Mouse (Mus musculus): ENCODE data around the gene Rsf1. TPM values are rescaled to one million over a fixed set of nuclear protein-coding genes. Genes with fewer than 3 reads are reported as not detected.

Gene Rsf1
- polyA plus RNA-seq, 1 experiment from 2014 or later, result 19.4 TPM

DNA sequence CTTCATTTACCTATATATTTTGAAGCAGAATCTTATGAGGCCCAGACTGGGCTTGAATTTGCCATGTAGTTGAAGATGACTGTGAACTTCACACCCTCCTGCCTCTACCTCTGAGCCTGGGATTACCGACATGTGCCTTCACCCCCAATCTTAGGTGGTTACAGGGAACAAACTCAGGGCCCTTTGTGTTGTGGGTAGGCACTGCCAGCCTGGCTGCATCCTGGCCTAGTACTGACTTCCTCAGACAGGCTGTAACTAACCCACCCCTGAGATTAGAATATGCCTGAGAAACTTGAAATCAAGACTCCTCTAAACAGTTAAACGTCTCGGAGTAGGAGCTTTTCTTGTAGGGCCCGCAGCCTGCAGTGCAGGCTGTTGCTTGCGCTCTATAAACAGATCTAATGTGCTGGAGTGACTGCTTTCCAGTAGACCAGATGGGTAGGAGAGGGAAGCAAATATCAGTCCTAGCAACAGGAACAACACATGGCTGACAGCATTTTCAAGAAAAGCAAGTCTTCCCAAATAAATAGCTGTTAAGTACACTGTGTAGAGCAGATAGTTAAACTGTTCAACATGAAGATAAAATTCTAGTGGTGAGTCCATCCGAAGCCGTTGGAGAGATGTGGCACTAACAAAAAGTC is 142.7 kb downstream of the Rsf1 start:
- H3K4me2 ChIP-seq, result no peak overlapping the region

DNA sequence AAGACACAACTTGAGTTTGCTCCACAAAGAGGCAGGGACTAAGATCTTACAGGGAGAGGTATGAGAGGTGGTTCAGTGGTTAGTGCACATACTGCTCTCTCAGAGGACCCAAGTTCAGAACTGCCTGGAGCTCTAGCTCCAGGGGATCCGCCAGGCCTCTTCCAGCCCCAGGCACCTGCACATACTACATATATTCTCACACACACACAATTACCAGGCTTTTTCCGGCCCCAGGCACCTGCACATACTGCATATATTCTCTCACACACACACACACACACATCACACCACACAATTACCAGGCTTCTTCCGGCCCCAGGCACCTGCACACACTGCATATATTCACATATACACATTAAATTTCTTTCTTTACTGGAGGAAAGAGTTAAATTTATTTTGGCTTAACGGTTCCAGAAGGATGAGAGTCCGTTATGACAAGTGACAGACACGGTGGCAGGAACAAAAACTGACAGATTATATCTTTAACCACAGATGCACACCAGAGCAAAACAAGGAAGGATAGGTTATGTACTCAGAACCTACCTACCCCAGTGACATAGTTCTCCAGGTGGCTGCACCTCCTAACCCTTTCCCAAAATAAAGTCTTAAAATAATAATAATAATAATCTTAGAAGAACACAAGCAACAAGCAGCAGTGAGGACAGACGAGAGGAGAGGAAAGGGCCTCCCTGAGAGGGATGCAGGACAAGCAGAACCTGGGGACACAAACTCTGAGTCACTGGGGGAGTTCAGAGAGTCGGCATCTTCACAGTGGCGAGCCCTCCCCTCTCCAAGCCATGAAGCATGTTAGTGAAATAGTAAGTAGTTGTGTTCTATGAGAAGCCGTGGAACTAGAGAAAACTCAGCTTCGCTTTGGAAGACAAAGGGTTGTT is 144.2 kb downstream of the Rsf1 start:
- 82% methylated on average over 11 of the region's 11 CpGs for WGBS
- no peak for TF ChIP-seq CTCF (IDR thresholded peaks at IDR 0.05; ENCODE audit: low read depth)
- ATAC-seq (ENCODE audit: insufficient read depth) (no peak), DNase-seq (no peak)
- Histone ChIP-seq H3K4me3 (ENCODE audit: low read depth, low read length) (no peak overlapping the region), H3K27me3 (ENCODE audit: insufficient read depth, low read length) (no peaks in the 10 kb centered on the region), H3K4me2 (no peak overlapping the region), H3K27ac (ENCODE audit: low read depth) (no peak overlapping the region), H3K9me3 (ENCODE audit: low read depth, low read length) (no peaks in the 10 kb centered on the region), H3K4me1 (ENCODE audit: insufficient read depth) (no peaks in the 10 kb centered on the region), H3K36me3 (ENCODE audit: insufficient read depth) (peaks cover 40% of the 10 kb centered on the region), H3K9ac (no peak overlapping the region)

More for the DNA sequence above, 142.7 kb downstream of the Rsf1 start:
- H3K9me3 ChIP-seq (ENCODE audit: low read depth, low read length), result no peaks in the 10 kb centered on the region
- H3K36me3 ChIP-seq (ENCODE audit: insufficient read depth), result peaks cover 53% of the 10 kb centered on the region
- TF ChIP-seq CTCF (IDR thresholded peaks at IDR 0.05; ENCODE audit: low read depth), result no peak
- ATAC-seq (ENCODE audit: insufficient read depth) (no peak), DNase-seq (no peak)
- H3K27me3 ChIP-seq (ENCODE audit: insufficient read depth, low read length), result no peaks in the 10 kb centered on the region
- WGBS, result 84% methylated on average over 7 of the region's 7 CpGs
- H3K27ac ChIP-seq (ENCODE audit: low read depth), result no peak overlapping the region
- H3K4me1 ChIP-seq (ENCODE audit: insufficient read depth), result no peaks in the 10 kb centered on the region
- H3K4me3 ChIP-seq (ENCODE audit: low read depth, low read length), result no peak overlapping the region
- no peak overlapping the region for H3K9ac ChIP-seq

DNA sequence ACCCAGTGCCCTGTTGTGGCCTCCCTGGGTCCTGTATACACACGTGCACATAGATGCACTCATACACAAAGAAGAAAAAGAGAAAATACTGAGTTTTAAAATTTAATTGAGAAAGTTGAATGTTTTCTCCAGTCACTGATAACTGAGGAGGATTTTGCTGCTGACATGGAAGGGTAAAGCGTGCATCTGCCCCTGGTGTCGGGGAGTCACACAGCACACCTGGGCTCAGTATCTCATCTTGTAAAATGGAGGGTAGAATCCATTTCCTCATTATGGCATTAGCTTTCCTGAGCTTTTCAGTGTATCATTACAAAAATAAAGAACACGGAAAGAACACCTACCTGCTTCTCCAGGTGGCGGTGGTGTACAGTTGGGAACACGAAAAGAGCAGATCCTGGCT is 145.7 kb downstream of the Rsf1 start:
- 96% methylated on average over 6 of the region's 6 CpGs for WGBS
- Histone ChIP-seq H3K4me2 (no peak overlapping the region), H3K27me3 (ENCODE audit: insufficient read depth, low read length) (no peaks in the 10 kb centered on the region), H3K27ac (ENCODE audit: low read depth) (no peak overlapping the region), H3K9me3 (ENCODE audit: low read depth, low read length) (no peaks in the 10 kb centered on the region), H3K4me3 (ENCODE audit: low read depth, low read length) (no peak overlapping the region), H3K36me3 (ENCODE audit: insufficient read depth) (peaks cover 26% of the 10 kb centered on the region; the same call in 1 of the 2 replicates), H3K9ac (no peak overlapping the region), H3K4me1 (ENCODE audit: insufficient read depth) (no peaks in the 10 kb centered on the region)
- ATAC-seq (ENCODE audit: insufficient read depth), result no peak
- no peak for DNase-seq
- TF ChIP-seq CTCF (IDR thresholded peaks at IDR 0.05; ENCODE audit: low read depth), result no peak

DNA sequence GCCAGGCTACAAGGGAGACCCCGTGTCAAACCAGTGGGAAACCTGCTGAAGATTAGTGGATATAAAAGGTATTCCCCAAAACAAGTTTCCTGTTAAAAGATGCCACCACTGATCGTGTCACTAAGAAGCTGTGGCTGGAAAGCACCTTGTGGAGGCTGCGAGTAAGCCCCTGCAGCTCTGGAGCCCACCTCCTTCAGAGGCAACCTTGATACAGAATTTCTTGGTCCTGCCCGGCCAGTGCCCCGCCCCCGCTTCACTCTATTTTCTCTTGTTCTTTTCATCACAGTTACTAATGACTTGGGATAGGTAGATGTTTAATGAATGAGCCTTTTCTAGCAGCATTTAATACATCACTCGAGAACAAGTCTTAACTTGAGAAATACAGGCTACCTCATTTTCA is 146.4 kb downstream of the Rsf1 start:
- WGBS, result 84% methylated on average over 7 of the region's 7 CpGs
- ATAC-seq (ENCODE audit: insufficient read depth) (no peak), DNase-seq (no peak)
- Histone ChIP-seq H3K9me3 (ENCODE audit: low read depth, low read length) (no peaks in the 10 kb centered on the region), H3K4me1 (ENCODE audit: insufficient read depth) (no peaks in the 10 kb centered on the region), H3K4me3 (ENCODE audit: low read depth, low read length) (no peak overlapping the region), H3K36me3 (ENCODE audit: insufficient read depth) (peaks cover 19% of the 10 kb centered on the region; the same call in 1 of the 2 replicates), H3K27ac (ENCODE audit: low read depth) (no peak overlapping the region), H3K27me3 (ENCODE audit: insufficient read depth, low read length) (no peaks in the 10 kb centered on the region), H3K9ac (no peak overlapping the region), H3K4me2 (no peak overlapping the region)
- no peak for TF ChIP-seq CTCF (IDR thresholded peaks at IDR 0.05; ENCODE audit: low read depth)

DNA sequence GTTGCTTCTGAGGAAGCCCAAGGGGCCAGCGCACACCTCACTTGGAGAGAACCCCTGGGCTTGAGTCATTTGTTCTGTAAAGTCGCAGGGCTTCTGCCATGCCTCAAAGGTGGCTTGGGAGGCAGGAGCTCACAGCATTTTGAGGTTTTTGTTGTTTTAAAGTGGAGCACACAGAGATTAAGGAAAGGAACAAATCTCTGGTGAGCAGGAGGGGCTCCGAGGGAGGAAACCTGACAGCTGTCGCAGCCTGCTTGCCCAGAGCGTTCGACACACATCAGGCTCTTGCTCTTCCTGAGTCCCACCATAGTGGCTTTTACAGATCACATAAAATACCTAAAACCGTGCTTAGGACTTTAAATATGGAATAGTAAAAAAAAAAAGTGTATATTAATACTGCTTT is 147.1 kb downstream of the Rsf1 start:
- ATAC-seq (ENCODE audit: insufficient read depth), result no peak

DNA sequence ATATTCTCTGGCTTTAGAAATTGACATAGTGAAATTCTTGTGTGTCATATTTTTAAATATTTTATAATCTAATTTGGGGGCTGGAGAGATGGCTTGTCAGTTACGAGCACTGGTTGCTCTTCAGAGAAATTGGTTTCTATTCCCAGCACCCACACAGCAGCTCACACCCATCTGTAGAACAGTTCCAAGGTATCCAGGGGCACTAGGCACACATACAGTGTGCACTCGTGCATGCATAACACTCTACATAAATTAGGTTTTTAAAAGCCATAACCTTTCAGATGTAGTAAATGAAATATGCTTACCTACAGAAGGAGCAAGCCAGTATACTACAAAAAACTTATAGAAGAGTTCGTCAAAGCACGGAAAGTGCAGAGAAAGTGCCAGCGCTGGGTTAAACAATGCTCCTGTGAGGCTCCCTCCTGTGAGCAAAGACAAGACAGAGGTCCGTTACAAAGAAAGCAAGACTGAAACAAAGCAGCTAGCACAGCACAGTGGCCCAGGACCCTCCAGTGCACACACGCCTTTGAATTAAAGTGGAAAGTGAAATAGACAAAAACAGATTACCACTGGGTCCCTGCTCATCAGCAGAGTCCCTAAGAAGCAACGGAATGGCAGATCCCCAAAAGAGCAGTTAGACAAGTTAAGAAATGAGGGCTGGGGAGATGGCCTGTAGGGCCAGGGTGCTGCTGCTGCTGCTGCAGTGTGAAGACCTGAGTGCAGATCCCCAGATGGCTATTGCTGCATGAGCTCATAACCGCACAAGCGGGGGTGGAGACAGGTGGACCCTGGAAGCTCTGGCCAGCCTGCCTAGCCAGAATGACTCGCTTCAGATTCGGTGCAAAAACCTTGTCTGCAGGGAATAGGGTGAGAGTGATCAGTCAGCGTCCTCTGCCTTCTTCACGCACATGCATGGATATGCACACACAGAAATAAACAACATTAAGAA is 149.3 kb downstream of the Rsf1 start:
- Histone ChIP-seq H3K4me2 (no peak overlapping the region), H3K27ac (ENCODE audit: low read depth) (no peak overlapping the region), H3K36me3 (ENCODE audit: insufficient read depth) (peaks cover 8% of the 10 kb centered on the region; the same call in 1 of the 2 replicates), H3K27me3 (ENCODE audit: insufficient read depth, low read length) (no peaks in the 10 kb centered on the region), H3K9me3 (ENCODE audit: low read depth, low read length) (no peaks in the 10 kb centered on the region), H3K4me3 (ENCODE audit: low read depth, low read length) (no peak overlapping the region), H3K9ac (no peak overlapping the region), H3K4me1 (ENCODE audit: insufficient read depth) (no peaks in the 10 kb centered on the region)
- DNase-seq (no peak), ATAC-seq (ENCODE audit: insufficient read depth) (no peak)
- TF ChIP-seq CTCF (IDR thresholded peaks at IDR 0.05; ENCODE audit: low read depth), result no peak
- WGBS, result 72% methylated on average over 14 of the region's 14 CpGs

More for the DNA sequence above, 147.1 kb downstream of the Rsf1 start:
- DNase-seq, result no peak
- 73% methylated on average over 7 of the region's 7 CpGs for WGBS
- H3K4me1 ChIP-seq (ENCODE audit: insufficient read depth), result no peaks in the 10 kb centered on the region
- H3K27ac ChIP-seq (ENCODE audit: low read depth), result no peak overlapping the region
- H3K36me3 ChIP-seq (ENCODE audit: insufficient read depth), result peaks cover 18% of the 10 kb centered on the region; the same call in 1 of the 2 replicates
- H3K9me3 ChIP-seq (ENCODE audit: low read depth, low read length), result no peaks in the 10 kb centered on the region
- H3K27me3 ChIP-seq (ENCODE audit: insufficient read depth, low read length), result no peaks in the 10 kb centered on the region
- no peak overlapping the region for H3K9ac ChIP-seq
- H3K4me2 ChIP-seq, result no peak overlapping the region
- no peak overlapping the region for H3K4me3 ChIP-seq (ENCODE audit: low read depth, low read length)
- no peak for TF ChIP-seq CTCF (IDR thresholded peaks at IDR 0.05; ENCODE audit: low read depth)
